Mouse (Mus musculus) gastrocnemius, adult 18-20 months (tissue): Measurements from ENCODE around the gene Mettl22. TPM values are rescaled to one million over a fixed set of nuclear protein-coding genes. Genes with fewer than 3 reads are reported as not detected.
A peak's percentile ranks its signal among the peaks of the same experiment; 100 is the strongest.

Experiments used
- DNase-seq: peaks from one replicate; pipeline ENCODE4 v3.0.0; 2021; ENCODE audit warnings: low spot score
- total RNA-seq, 2 experiments: library from RNA; stranded (reverse); gene quantifications; 2 replicates each; pipeline ENCODE4 v1.2.3; 2021

Mettl22 gene
- total RNA-seq, 2 experiments from 2014 or later, result 77.7 to 94.2 TPM

- DNase-seq, result no peak
These were observed 39.3 kb downstream of the Mettl22 start for GRCm38 (mm10) chr16:8509894-8510293.

GRCm38 (mm10) chr16:8512830-8513229 is 42.2 kb downstream of the Mettl22 start:
- DNase-seq, result no peak

GRCm38 (mm10) chr16:8513236-8513906 is 42.8 kb downstream of the Mettl22 start, which contains the start of gene Abat:
TSS of gene Abat (plus strand) at chr16:8513429.
- peak; percentile 89 for DNase-seq

DNA sequence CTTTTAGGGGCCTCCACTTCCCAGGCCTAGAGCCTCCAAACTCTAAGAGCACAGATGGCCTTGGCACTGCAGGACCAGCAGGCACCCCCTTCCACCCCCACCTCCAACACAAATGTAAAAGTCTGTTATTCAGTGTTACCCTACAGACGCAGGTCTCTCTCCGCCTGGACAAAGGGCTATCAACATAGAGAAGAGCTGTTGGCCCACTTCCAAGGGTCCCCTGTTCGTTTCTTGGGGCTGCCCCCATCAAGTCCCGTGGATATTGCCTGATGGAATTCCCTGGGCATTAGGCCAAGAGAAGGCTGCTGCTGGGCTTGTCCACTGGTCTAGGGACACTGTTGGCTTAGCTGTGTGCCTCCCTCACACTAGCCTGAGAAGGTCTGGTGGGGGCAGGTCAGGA is 43.6 kb downstream of the Mettl22 start:
- DNase-seq, result peak; percentile 13

GRCm38 (mm10) chr16:8520525-8520924 is 49.9 kb downstream of the Mettl22 start:
- DNase-seq, result no peak

DNA sequence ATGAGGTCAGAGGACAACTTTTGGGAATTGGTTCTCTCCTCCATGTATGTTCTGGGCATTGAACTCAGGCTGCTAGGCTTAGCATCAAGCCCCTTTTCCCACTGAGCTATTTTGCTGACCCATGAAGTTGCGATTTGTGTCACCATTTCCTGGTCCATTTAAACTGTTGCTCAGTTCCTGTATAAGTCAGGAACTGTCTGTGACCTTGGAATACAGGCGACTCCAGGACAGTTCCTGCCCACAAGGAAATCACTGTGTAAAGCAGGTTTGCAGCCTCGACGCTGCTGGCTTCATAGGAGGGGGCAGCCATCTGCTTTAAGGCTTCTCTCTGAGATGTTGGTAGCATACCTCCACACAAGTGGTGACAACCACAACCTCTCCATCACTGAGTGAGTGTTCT is 50.7 kb downstream of the Mettl22 start:
- no peak for DNase-seq

GRCm38 (mm10) chr16:8523480-8524144 is 53.0 kb downstream of the Mettl22 start:
- no peak for DNase-seq

DNA sequence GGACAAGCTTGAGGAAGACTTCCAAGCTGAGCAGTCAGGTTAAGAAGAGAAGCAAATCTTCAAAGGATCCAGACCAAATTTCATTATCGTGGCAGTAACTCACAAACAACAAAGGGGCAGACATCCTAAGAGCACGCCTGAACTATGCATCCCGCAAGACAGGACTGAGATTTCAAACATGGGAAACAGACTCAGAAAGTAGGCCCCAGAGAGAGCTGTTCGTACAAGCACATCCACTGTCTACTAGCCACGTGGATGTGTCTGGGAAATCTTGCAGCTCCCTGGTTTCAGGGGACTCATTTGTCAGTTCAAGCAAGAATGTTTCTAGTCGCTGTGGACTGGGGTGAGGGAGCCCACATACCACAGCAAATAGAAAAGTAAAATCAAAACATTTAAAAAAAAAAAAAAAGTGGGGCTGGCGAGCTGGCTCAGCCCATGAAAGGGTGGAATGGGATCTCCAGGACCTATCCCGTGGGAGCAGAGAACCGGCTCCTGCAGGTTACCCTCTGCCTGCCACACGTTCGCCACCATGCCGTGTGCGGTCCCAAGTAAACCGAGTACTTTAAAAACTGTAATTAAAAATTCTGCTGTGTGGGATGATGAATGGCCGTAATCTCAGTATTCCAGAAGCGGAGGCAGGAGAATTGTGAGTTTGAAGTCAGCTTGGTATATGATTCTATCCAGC is 53.7 kb downstream of the Mettl22 start:
- no peak for DNase-seq

GRCm38 (mm10) chr16:8525293-8525692 is 54.7 kb downstream of the Mettl22 start:
- no peak for DNase-seq

- no peak for DNase-seq
These were observed 55.3 kb downstream of the Mettl22 start for GRCm38 (mm10) chr16:8525877-8526276.

DNA sequence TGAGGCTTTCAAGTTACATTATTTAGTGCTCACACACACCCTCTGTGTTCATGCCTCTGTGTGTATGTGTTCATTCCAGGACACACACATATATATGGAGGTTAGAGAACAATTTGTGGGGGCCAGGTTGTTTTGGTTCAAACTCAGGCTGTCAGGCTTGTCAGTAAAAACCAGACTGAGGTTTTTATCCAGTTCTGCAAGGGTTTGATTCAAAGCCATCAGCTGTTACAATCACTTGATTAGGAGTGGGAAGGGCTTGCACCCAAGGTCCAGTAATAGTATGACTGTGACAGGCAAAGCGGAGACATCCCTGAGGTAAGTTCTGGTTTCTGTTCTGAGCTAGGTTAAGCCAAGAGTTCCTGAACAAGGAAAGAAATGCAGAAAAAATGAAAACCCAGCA is 58.8 kb downstream of the Mettl22 start:
- no peak for DNase-seq

- no peak for DNase-seq
These were observed 59.4 kb downstream of the Mettl22 start for GRCm38 (mm10) chr16:8530018-8530417.

GRCm38 (mm10) chr16:8532461-8532860 is 61.9 kb downstream of the Mettl22 start:
- no peak for DNase-seq

- DNase-seq, result no peak
These were observed 62.3 kb downstream of the Mettl22 start for GRCm38 (mm10) chr16:8532894-8533293.

DNA sequence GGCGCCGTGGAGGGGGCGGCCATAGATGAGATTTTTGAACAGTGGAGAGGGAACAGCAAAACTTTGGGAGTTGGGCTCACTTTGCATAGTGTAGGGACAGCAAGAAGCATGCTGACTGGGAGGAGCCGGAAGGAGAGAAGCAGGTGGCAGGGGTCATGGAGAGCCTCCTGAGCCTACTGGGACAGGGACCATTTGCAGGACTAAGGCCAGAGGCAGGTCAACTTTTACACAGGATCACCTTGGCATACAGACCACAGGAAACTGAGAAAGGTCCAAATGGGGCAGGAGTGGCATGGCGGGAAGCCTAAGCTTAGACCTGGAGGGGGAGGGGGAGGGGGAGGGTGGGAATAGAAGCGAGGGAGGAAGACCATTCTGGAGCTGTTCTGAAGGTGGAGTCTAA is 62.9 kb downstream of the Mettl22 start:
- DNase-seq, result no peak

DNA sequence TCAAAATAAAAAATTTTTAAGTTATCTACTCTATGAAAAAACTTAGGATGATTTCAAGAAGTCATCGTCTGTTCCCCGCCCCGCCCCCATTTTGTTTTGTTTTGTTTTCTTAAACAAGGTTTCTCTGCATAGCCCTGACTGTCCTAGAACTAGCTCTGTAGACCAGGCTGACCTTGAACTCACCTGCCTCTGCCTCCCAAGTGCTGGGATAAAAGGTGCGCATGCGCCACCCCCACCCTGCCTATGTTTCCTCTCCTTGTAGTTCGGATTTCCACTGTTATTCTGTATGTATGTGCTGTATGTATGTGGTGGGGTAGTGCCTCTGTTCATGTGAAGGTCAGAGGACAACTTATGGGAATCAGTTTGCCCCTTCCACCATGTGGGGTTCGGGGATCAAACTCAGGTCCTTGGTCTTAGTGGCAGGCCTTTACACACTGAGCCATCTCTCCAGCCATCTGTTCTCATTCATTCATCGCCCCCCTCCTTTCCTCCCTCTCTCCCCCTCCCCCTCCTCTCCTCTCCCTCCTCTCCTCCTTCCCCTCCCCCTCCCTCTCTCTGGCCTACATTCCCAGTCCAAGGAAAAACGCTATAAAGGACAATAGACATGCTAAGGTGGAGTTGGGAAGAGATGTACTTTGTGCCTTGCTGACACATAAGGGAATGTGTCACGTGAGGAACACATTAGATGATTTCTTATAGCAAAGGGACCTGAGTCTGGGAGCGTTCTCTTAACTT is 64.0 kb downstream of the Mettl22 start:
- no peak for DNase-seq

GRCm38 (mm10) chr16:8535411-8535810 is 64.8 kb downstream of the Mettl22 start:
- DNase-seq, result peak; percentile 20

DNA sequence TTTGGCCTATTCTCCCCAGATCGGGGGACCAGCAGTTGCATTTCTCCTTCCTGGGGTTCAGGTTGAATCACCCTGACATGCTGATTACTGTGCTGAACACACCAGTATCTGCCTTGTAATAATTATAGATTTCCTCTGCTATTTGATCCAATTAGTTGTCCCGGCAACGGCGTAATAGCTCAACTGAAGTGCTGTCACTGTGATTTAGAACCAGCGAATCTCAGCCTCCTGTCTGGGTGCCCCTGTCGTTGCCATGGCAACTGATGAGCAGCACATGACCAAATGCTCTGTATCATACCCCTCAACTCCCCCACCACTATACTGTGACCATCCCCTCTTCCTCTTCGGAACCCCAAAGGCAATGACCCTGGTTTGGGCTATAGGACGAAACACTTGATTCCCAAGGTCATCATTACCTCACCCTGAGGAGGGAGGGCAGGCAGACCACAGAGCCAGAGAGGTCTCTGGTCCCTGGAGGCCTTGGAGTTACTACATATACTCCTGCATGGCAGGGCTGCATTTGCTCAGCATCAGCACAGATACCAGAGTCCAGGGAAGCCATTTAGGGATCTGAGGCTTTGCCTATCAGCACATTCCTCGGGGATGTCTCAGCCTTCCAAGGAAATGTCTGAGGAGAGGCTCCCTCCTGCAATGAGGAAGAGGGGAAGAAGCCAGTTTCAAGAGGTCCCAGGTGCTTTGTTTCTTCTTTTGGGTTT is 68.7 kb downstream of the Mettl22 start:
- no peak for DNase-seq
